Mouse (Mus musculus): Measurements from ENCODE around the gene Rnase9. TPM values are rescaled to one million over a fixed set of nuclear protein-coding genes. Genes with fewer than 3 reads are reported as not detected.
A peak's percentile ranks its signal among the peaks of the same experiment; 100 is the strongest.
"Not testable (repeated sequence)": the region's sequence is repeated elsewhere in the genome, so short reads cannot be mapped to it uniquely, and the experiment has no call there.

Gene Rnase9
- polyA plus RNA-seq, 1 experiment = not detected

- 69% methylated on average over 1 of the region's 1 CpGs for WGBS
- Histone ChIP-seq H3K27ac (ENCODE audit: control insufficient read depth, insufficient read depth, low read depth, low read length, poor library complexity) (no peak overlapping the region), H3K4me3 (replicated peaks; ENCODE audit: control insufficient read depth, low read depth, low read length) (no peak overlapping the region), H3K4me1 (ENCODE audit: control insufficient read depth, insufficient read depth, low read length) (no peaks in the 10 kb centered on the region)
- TF ChIP-seq CTCF (IDR thresholded peaks at IDR 0.05; ENCODE audit: control insufficient read depth, insufficient read depth, low read length) (no peak), POLR2A (IDR thresholded peaks at IDR 0.05; ENCODE audit: borderline replicate concordance, control insufficient read depth, low read depth, low read length) (no peak)
Measured at GRCm38 (mm10) chr14:51035206-51035605, 6.5 kb downstream of the Rnase9 start.

DNA sequence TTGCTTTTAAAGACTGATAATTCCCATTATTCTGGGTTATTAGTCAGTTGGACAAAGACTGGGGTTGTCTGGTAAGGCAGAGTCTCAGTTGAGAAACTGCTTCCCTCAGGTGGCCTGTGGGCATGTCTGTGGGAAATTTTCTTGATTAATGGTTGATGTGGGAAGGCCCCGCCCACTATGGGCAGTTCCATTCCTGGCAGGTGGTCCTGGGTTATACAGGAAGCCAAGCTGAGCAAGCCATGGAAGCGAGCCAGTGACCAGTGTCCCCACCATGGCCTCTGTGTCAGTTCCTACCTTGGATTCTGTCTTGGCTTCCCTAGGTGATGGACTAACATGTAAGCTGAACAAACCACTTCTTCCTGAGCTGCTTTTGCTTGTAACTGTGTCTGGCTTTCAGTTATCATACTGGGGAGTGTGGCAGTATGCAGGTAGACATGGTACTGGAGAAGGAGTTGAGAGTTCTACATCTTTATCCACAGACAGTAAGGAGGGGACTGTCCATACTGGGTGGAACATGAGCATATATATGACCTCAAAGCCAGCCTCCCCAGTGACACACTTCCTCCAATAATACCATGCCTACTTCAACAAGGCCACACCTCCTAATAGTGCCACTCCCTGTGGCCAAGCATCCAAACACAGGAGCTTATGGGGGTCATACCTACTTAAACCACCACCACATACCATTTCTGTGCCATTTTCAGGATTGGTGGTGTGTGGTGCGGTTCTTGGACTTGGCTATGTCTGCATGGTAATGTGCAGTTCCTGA, 14.1 kb downstream of the Rnase9 start:
- WGBS = 54% methylated on average over 3 of the region's 3 CpGs

DNA sequence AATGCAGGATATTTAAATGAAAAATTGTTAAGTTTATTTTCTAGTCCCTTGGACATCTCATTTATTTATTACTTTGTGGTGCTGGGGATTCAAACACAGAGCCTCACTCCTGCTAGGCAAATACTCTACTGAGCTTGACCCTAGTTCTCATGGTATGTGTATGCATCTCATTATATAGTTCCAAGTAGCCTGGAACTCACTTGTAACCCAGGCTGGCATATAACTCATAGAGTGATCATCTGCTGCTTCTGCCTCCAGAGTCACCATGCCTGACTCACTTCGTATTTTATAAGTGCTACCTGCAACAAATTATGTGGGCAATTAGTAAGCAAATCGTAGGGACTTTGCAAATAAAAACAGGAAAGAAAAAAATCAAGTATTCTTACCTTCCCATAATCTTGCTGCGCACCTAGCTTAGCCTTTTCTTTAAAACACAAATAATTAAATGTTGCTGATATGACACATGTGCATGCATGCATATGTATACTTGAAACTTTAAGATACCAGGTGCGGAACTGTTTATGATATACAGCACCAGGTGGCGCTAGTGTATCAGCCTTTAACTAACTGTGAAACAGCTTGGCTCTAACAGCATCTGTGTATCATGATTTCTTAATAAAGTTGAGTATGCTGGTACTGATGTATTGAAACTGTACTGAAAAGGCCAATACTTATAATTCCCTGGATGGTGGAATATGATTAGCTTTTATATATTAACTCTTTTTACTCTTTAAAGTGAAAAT, 15.1 kb downstream of the Rnase9 start:
- WGBS = 36% methylated on average over 5 of the region's 5 CpGs
- TF ChIP-seq CTCF (IDR thresholded peaks at IDR 0.05; ENCODE audit: control insufficient read depth, insufficient read depth, low read length) (peak; percentile 43), POLR2A (IDR thresholded peaks at IDR 0.05; ENCODE audit: borderline replicate concordance, control insufficient read depth, low read depth, low read length) (no peak)

More for the DNA sequence above, 14.1 kb downstream of the Rnase9 start:
- Histone ChIP-seq H3K4me1 (ENCODE audit: control insufficient read depth, insufficient read depth, low read length) (no peaks in the 10 kb centered on the region), H3K27ac (ENCODE audit: control insufficient read depth, insufficient read depth, low read depth, low read length, poor library complexity) (no peak overlapping the region), H3K4me3 (replicated peaks; ENCODE audit: control insufficient read depth, low read depth, low read length) (no peak overlapping the region)
- TF ChIP-seq POLR2A (IDR thresholded peaks at IDR 0.05; ENCODE audit: borderline replicate concordance, control insufficient read depth, low read depth, low read length) (no peak), CTCF (IDR thresholded peaks at IDR 0.05; ENCODE audit: control insufficient read depth, insufficient read depth, low read length) (no peak)

GRCm38 (mm10) chr14:51024820-51025219, 16.8 kb downstream of the Rnase9 start:
- Histone ChIP-seq H3K4me3 (replicated peaks; ENCODE audit: control insufficient read depth, low read depth, low read length) (no peak overlapping the region), H3K4me1 (ENCODE audit: control insufficient read depth, insufficient read depth, low read length) (no peaks in the 10 kb centered on the region; the same call in 1 of the 2 replicates), H3K27ac (ENCODE audit: control insufficient read depth, insufficient read depth, low read depth, low read length, poor library complexity) (no peak overlapping the region)
- TF ChIP-seq POLR2A (IDR thresholded peaks at IDR 0.05; ENCODE audit: borderline replicate concordance, control insufficient read depth, low read depth, low read length) = no peak
- no peak for TF ChIP-seq CTCF (IDR thresholded peaks at IDR 0.05; ENCODE audit: control insufficient read depth, insufficient read depth, low read length)
- 69% methylated on average over 1 of the region's 1 CpGs for WGBS

More for the DNA sequence above, 15.1 kb downstream of the Rnase9 start:
- no peaks in the 10 kb centered on the region; the same call in 1 of the 2 replicates for H3K4me1 ChIP-seq (ENCODE audit: control insufficient read depth, insufficient read depth, low read length)
- no peak overlapping the region for H3K27ac ChIP-seq (ENCODE audit: control insufficient read depth, insufficient read depth, low read depth, low read length, poor library complexity)
- H3K4me3 ChIP-seq (replicated peaks; ENCODE audit: control insufficient read depth, low read depth, low read length) = no peak overlapping the region

DNA sequence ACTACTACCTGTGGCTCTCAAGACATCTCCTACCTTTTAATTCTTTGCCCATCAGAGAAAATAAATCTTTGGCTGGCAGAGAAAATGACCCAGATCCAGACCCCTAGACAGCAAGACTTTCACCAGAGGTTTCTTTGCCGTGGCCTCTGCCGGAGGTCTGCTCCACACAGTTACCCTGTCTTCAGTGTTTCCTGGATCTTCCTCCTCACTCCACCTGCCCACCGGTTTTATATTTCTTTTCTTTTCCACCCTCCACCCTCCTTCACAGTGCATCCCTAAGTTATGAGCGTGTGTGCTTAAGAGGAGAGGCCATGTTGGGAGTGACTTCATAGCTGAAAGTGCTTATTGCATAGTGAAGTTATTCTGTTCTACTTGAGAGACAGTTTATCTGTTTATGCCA, 18.2 kb downstream of the Rnase9 start:
- no peak for TF ChIP-seq POLR2A (IDR thresholded peaks at IDR 0.05; ENCODE audit: borderline replicate concordance, control insufficient read depth, low read depth, low read length)
- no peak for TF ChIP-seq CTCF (IDR thresholded peaks at IDR 0.05; ENCODE audit: control insufficient read depth, insufficient read depth, low read length)
- Histone ChIP-seq H3K27ac (ENCODE audit: control insufficient read depth, insufficient read depth, low read depth, low read length, poor library complexity) (no peak overlapping the region), H3K4me3 (replicated peaks; ENCODE audit: control insufficient read depth, low read depth, low read length) (no peak overlapping the region), H3K4me1 (ENCODE audit: control insufficient read depth, insufficient read depth, low read length) (no peaks in the 10 kb centered on the region; the same call in 1 of the 2 replicates)
- WGBS = 91% methylated on average over 4 of the region's 4 CpGs

GRCm38 (mm10) chr14:51017256-51017655, 24.4 kb downstream of the Rnase9 start:
- TF ChIP-seq CTCF (IDR thresholded peaks at IDR 0.05; ENCODE audit: control insufficient read depth, insufficient read depth, low read length) = no peak
- TF ChIP-seq POLR2A (IDR thresholded peaks at IDR 0.05; ENCODE audit: borderline replicate concordance, control insufficient read depth, low read depth, low read length) = no peak
- WGBS = 81% methylated on average over 3 of the region's 3 CpGs
- H3K4me1 ChIP-seq (ENCODE audit: control insufficient read depth, insufficient read depth, low read length) = no peaks in the 10 kb centered on the region; the same call in 1 of the 2 replicates

GRCm38 (mm10) chr14:51015780-51016179, 25.9 kb downstream of the Rnase9 start:
- TF ChIP-seq POLR2A (IDR thresholded peaks at IDR 0.05; ENCODE audit: borderline replicate concordance, control insufficient read depth, low read depth, low read length) (no peak), CTCF (IDR thresholded peaks at IDR 0.05; ENCODE audit: control insufficient read depth, insufficient read depth, low read length) (no peak)
- Histone ChIP-seq H3K27ac (ENCODE audit: control insufficient read depth, insufficient read depth, low read depth, low read length, poor library complexity) (no peak overlapping the region), H3K4me1 (ENCODE audit: control insufficient read depth, insufficient read depth, low read length) (no peaks in the 10 kb centered on the region), H3K4me3 (replicated peaks; ENCODE audit: control insufficient read depth, low read depth, low read length) (no peak overlapping the region)

More at GRCm38 (mm10) chr14:51017256-51017655, 24.4 kb downstream of the Rnase9 start:
- Histone ChIP-seq H3K4me3 (replicated peaks; ENCODE audit: control insufficient read depth, low read depth, low read length) (no peak overlapping the region), H3K27ac (ENCODE audit: control insufficient read depth, insufficient read depth, low read depth, low read length, poor library complexity) (no peak overlapping the region)

DNA sequence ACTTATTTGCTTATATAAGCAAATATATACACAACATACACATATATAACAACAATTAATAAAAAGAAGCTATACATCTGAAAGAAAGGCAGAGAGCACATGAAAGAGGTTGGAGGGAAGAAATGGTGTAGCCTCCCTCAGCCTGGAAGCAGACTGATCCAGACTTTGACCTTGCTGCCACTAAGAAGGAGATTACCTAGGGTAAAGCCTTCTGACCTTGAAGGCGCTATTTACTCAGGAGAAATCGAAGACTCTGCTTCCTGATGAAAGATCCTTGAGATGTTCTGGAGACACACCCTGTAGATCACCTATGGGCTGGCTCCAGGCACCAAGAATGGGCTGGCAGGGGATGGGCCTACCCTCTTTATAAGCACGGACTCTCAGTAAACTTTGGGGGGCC, 26.9 kb downstream of the Rnase9 start:
- not testable (repeated sequence) for H3K4me1 ChIP-seq (ENCODE audit: control insufficient read depth, insufficient read depth, low read length); H3K4me3 ChIP-seq (replicated peaks; ENCODE audit: control insufficient read depth, low read depth, low read length); H3K27ac ChIP-seq (ENCODE audit: control insufficient read depth, insufficient read depth, low read depth, low read length, poor library complexity)
- WGBS = 85% methylated on average over 3 of the region's 3 CpGs

Measured in bone marrow, adult 2 months (tissue).